Mouse (Mus musculus): ENCODE measurements at regions not wholly inside any gene's neighbourhood (a gene's known extent, or its start where the extent isn't known, plus 50 kb on each side); places are given as distances from the start of the nearest gene placed in this dataset.
"Not testable (repeated sequence)": the region's sequence is repeated elsewhere in the genome, so short reads cannot be mapped to it uniquely, and the experiment has no call there.

- no peak for DNase-seq (ENCODE audit: low spot score in 2 of 2)
Observed at GRCm38 (mm10) chr10:56884456-56885410, 507.6 kb downstream of the Gja1 start.

GRCm38 (mm10) chr10:56891530-56891929 lies 514.4 kb downstream of the Gja1 start:
- not testable (repeated sequence) for DNase-seq (ENCODE audit: low spot score in 2 of 2)

GRCm38 (mm10) chr10:56892666-56893209 lies 515.6 kb downstream of the Gja1 start:
- DNase-seq (ENCODE audit: low spot score in 2 of 2) = no peak

GRCm38 (mm10) chr10:56893210-56893705 lies 516.1 kb downstream of the Gja1 start:
- DNase-seq (ENCODE audit: low spot score in 2 of 2) = no peak

GRCm38 (mm10) chr10:56899640-56900274 lies 522.6 kb downstream of the Gja1 start:
- DNase-seq (ENCODE audit: low spot score in 2 of 2) = no peak

GRCm38 (mm10) chr10:56900914-56901313 lies 523.8 kb downstream of the Gja1 start:
- DNase-seq (ENCODE audit: low spot score in 2 of 2) = no peak

- DNase-seq (ENCODE audit: low spot score in 2 of 2) = no peak
Observed at GRCm38 (mm10) chr10:56912711-56913110, 535.6 kb downstream of the Gja1 start.

- no peak for DNase-seq (ENCODE audit: low spot score in 2 of 2)
Observed at GRCm38 (mm10) chr10:56914103-56914502, 537.0 kb downstream of the Gja1 start.

GRCm38 (mm10) chr10:56918412-56918811 lies 541.3 kb downstream of the Gja1 start:
- DNase-seq (ENCODE audit: low spot score in 2 of 2) = no peak

- peak; percentile 8 to 35 for DNase-seq (ENCODE audit: low spot score in 2 of 2)
Observed at GRCm38 (mm10) chr10:56920711-56921672, 543.9 kb downstream of the Gja1 start.

GRCm38 (mm10) chr10:56935174-56935573 lies 551.0 kb upstream of the Hsf2 start:
- no peak for DNase-seq (ENCODE audit: low spot score in 2 of 2)

- DNase-seq (ENCODE audit: low spot score in 2 of 2) = no peak
Observed at GRCm38 (mm10) chr10:56941972-56942371, 544.2 kb upstream of the Hsf2 start.

GRCm38 (mm10) chr10:56944434-56945145 lies 541.6 kb upstream of the Hsf2 start:
- no peak for DNase-seq (ENCODE audit: low spot score in 2 of 2)

- DNase-seq (ENCODE audit: low spot score in 2 of 2) = no peak
Observed at GRCm38 (mm10) chr10:56956728-56957127, 529.5 kb upstream of the Hsf2 start.

- no peak for DNase-seq (ENCODE audit: low spot score in 2 of 2)
Observed at GRCm38 (mm10) chr10:56962096-56962807, 523.9 kb upstream of the Hsf2 start.

GRCm38 (mm10) chr10:56963215-56963614 lies 523.0 kb upstream of the Hsf2 start:
- no peak for DNase-seq (ENCODE audit: low spot score in 2 of 2)

- no peak for DNase-seq (ENCODE audit: low spot score in 2 of 2)
Observed at GRCm38 (mm10) chr10:56968913-56969312, 517.3 kb upstream of the Hsf2 start.

- DNase-seq (ENCODE audit: low spot score in 2 of 2) = no peak
Observed at GRCm38 (mm10) chr10:56974812-56975211, 511.4 kb upstream of the Hsf2 start.

GRCm38 (mm10) chr10:56979601-56980000 lies 506.6 kb upstream of the Hsf2 start:
- DNase-seq (ENCODE audit: low spot score in 2 of 2) = no peak

All from adrenal gland, adult 18-20 months (tissue).